Mouse (Mus musculus) intestine, embryonic 16.5 days (tissue): ENCODE measurements around the gene Mllt11. TPM values are rescaled to one million over a fixed set of nuclear protein-coding genes. Genes with fewer than 3 reads are reported as not detected.

Experiments
- ATAC-seq: fragments of 200-750 bp; cut with Nextera tagmentation; 2 replicates; pipeline ENCODE4 v1.8.0; 2017; ENCODE audit warnings: moderate TSS enrichment, moderate library complexity
- H3K27ac ChIP-seq: fragments of 300-500 bp; sonication (generic); 2 replicates; pipeline ENCODE4 v1.5.1; 2014; ENCODE audit warnings: mild to moderate bottlenecking, low read length
- H3K27me3 ChIP-seq: fragments of 300-500 bp; sonication (generic); replicated peaks from 2 replicates; pipeline ENCODE4 v1.6.1; 2014; ENCODE audit warnings: low read length, control low read depth, mixed read lengths; ENCODE audit not compliant: control insufficient read depth, insufficient read depth
- H3K36me3 ChIP-seq: fragments of 300-500 bp; sonication (generic); 2 replicates; pipeline ENCODE4 v1.6.1; 2014; ENCODE audit warnings: low read length, control low read depth; ENCODE audit not compliant: control insufficient read depth, insufficient read depth
- H3K4me1 ChIP-seq: fragments of 300-500 bp; sonication (generic); 2 replicates; pipeline ENCODE4 v1.6.1; 2014; ENCODE audit warnings: low read length, control low read depth, mixed read lengths; ENCODE audit not compliant: control insufficient read depth, insufficient read depth
- H3K4me2 ChIP-seq: fragments of 300-500 bp; sonication (generic); 2 replicates; pipeline ENCODE4 v1.6.1; 2014; ENCODE audit warnings: low read depth, low read length, control low read depth
- H3K4me3 ChIP-seq: fragments of 300-500 bp; sonication (generic); 2 replicates; pipeline ENCODE4 v1.5.1; 2014; ENCODE audit warnings: mild to moderate bottlenecking, low read length
- H3K9ac ChIP-seq: fragments of 300-500 bp; sonication (generic); 2 replicates; pipeline ENCODE4 v1.6.1; 2014; ENCODE audit warnings: low read depth, low read length
- H3K9me3 ChIP-seq: fragments of 300-500 bp; sonication (generic); 2 replicates; pipeline ENCODE4 v1.6.1; 2016; ENCODE audit warnings: low read length, control low read depth; ENCODE audit not compliant: control insufficient read depth
- WGBS: fragments of 180-500 bp; shearing (Covaris S2); extraction: QIAGEN DNeasy Blood & Tissue Kit; methylation state at CpG from one replicate; pipeline ENCODE4 v1.1.7; 2014; 5-methylcytosine and 5-hydroxymethylcytosine counted together
- polyA plus RNA-seq: library from polyadenylated mRNA; unstranded; fragments of >200 nt; fragmentation: Nextera tagmentation; extraction: Ambion mirVana; gene quantifications from 2 replicates; pipeline ENCODE4 v1.2.1, GENCODE M21; 2015

The Mllt11 gene
- polyA plus RNA-seq, 1 experiment from 2014 or later, result 15.0 TPM

GRCm38 (mm10) chr3:95270766-95271364 lies 38.9 kb upstream of the Mllt11 start:
- WGBS, result 84% methylated on average over 12 of the region's 12 CpGs
- Histone ChIP-seq H3K27ac (no peak overlapping the region), H3K36me3 (peaks cover 8% of the 10 kb centered on the region), H3K4me2 (no peak overlapping the region), H3K4me1 (no peaks in the 10 kb centered on the region), H3K4me3 (no peak overlapping the region), H3K9ac (no peak overlapping the region), H3K27me3 (no peaks in the 10 kb centered on the region), H3K9me3 (no peaks in the 10 kb centered on the region)
- ATAC-seq, result no peak

DNA sequence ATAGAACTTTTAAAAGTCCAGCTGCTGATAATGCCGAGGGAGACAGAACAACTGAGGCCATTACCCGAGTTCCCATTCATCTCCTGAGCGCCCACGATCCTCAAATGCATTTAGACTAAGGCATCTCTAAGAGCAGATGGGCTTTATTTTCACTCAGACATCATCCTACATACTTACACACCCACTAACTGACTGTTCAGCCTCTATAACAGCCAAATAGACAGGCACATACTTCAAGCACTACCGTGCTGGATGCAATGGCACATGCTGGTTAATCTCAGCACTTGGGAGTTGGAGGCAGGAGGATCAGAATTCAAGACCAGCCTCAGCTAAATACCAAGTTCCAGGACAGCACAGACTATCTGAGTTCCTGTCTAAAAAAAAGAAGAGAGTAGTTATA lies 37.8 kb upstream of the Mllt11 start:
- Histone ChIP-seq H3K9me3 (no peaks in the 10 kb centered on the region), H3K4me3 (no peak overlapping the region), H3K4me1 (no peaks in the 10 kb centered on the region), H3K27me3 (no peaks in the 10 kb centered on the region), H3K36me3 (peaks cover 8% of the 10 kb centered on the region), H3K4me2 (no peak overlapping the region), H3K9ac (no peak overlapping the region), H3K27ac (no peak overlapping the region)
- 89% methylated on average over 5 of the region's 5 CpGs for WGBS
- ATAC-seq, result no peak

GRCm38 (mm10) chr3:95267855-95268254 lies 35.9 kb upstream of the Mllt11 start:
- no peaks in the 10 kb centered on the region for H3K4me1 ChIP-seq
- H3K27me3 ChIP-seq, result no peaks in the 10 kb centered on the region
- no peak overlapping the region for H3K4me3 ChIP-seq
- no peak for ATAC-seq
- H3K9ac ChIP-seq, result no peak overlapping the region
- peaks cover 8% of the 10 kb centered on the region for H3K36me3 ChIP-seq
- H3K4me2 ChIP-seq, result no peak overlapping the region
- no peaks in the 10 kb centered on the region for H3K9me3 ChIP-seq
- H3K27ac ChIP-seq, result no peak overlapping the region

DNA sequence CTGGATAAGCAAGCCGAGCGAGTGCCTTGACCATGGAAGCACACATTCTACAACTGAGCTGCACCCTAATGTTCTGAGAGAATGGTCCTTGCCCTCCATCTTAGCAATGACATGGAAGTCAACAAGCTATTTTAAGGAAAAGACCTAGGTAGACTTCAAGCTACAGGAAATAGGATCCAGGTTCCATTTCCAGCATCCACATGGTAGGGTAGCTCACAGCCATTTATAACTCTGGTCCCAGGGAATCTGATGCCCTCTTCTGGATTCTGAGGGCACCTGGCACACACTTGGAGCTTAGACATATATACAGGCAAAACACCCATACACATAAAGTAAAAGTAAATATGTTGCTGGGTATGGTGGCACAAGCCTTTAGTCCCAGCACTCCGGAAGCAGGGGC lies 34.1 kb upstream of the Mllt11 start:
- no peaks in the 10 kb centered on the region for H3K27me3 ChIP-seq
- no peaks in the 10 kb centered on the region for H3K4me1 ChIP-seq
- ATAC-seq, result no peak
- no peak overlapping the region for H3K4me2 ChIP-seq
- H3K27ac ChIP-seq, result no peak overlapping the region
- H3K9me3 ChIP-seq, result no peaks in the 10 kb centered on the region
- WGBS, result 96% methylated on average over 3 of the region's 3 CpGs
- no peak overlapping the region for H3K9ac ChIP-seq
- peaks cover 12% of the 10 kb centered on the region for H3K36me3 ChIP-seq
- H3K4me3 ChIP-seq, result no peak overlapping the region

GRCm38 (mm10) chr3:95264724-95265123 lies 32.8 kb upstream of the Mllt11 start:
- ATAC-seq, result no peak
- Histone ChIP-seq H3K4me2 (no peak overlapping the region), H3K9ac (no peak overlapping the region), H3K27me3 (no peaks in the 10 kb centered on the region), H3K4me3 (no peak overlapping the region), H3K4me1 (no peaks in the 10 kb centered on the region), H3K27ac (no peak overlapping the region), H3K36me3 (peaks cover 14% of the 10 kb centered on the region), H3K9me3 (no peaks in the 10 kb centered on the region)
- WGBS, result 82% methylated on average over 1 of the region's 1 CpGs

- Histone ChIP-seq H3K27me3 (no peaks in the 10 kb centered on the region), H3K36me3 (peaks cover 14% of the 10 kb centered on the region), H3K4me3 (no peak overlapping the region), H3K9me3 (no peaks in the 10 kb centered on the region), H3K4me1 (no peaks in the 10 kb centered on the region), H3K9ac (no peak overlapping the region), H3K4me2 (no peak overlapping the region), H3K27ac (peak overlapping the region; percentile 28; the same call in 1 of the 2 replicates)
- 45% methylated on average over 11 of the region's 11 CpGs for WGBS
- ATAC-seq, result peak; percentile 89
These were observed 31.2 kb upstream of the Mllt11 start for GRCm38 (mm10) chr3:95263089-95263739.

- H3K4me3 ChIP-seq, result no peak overlapping the region
- no peak for ATAC-seq
These were observed 30.0 kb upstream of the Mllt11 start for GRCm38 (mm10) chr3:95261975-95262374.

GRCm38 (mm10) chr3:95256931-95257330 lies 25.0 kb upstream of the Mllt11 start:
- H3K36me3 ChIP-seq, result peaks cover 11% of the 10 kb centered on the region

More at GRCm38 (mm10) chr3:95261975-95262374, 30.0 kb upstream of the Mllt11 start:
- WGBS, result 97% methylated on average over 4 of the region's 4 CpGs
- no peaks in the 10 kb centered on the region for H3K27me3 ChIP-seq
- H3K9ac ChIP-seq, result no peak overlapping the region
- no peaks in the 10 kb centered on the region for H3K9me3 ChIP-seq
- H3K4me1 ChIP-seq, result no peaks in the 10 kb centered on the region
- H3K27ac ChIP-seq, result no peak overlapping the region
- H3K4me2 ChIP-seq, result no peak overlapping the region
- H3K36me3 ChIP-seq, result peaks cover 16% of the 10 kb centered on the region

DNA sequence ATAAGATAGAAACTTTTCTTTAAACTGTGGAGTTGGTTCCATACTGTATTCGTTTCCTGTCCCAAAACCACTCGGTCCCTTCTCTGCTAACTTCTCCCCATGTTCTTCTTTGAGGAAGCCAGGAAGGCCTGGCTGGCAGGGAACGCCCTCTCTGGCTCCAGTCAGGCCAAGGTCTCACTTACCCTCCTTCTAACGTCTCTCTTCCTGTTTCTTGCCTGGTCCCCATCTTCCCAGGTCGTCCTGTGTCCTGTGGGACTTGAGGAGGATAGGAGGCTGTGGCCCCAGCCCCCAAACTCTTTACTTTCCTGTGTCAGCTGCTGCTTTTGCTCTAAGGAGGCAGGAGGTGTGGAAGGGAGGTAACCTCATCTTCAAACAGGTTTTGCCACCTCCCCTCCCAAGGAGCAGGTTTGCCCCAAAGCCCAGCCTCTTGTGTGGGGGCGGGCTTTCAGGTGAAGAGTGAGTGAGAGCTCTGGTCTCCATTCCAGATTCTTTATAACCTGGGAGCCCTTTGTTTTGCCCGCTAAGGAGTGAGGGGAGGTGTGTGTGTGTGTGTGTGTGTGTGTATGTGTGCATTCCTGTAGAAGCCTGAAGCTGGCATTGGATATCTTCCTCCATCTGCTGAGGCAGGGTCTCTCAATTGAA lies 18.9 kb upstream of the Mllt11 start, which contains the start of gene Bnipl:
Gene Bnipl (minus strand): TSS at position 411 of the 642 bp plus-strand sequence.
- Histone ChIP-seq H3K9ac (no peak within 1 kb of the TSS), H3K4me1 (peaks cover 4% of the 10 kb centered on the region; the same call in 1 of the 2 replicates), H3K36me3 (no peaks in the 10 kb centered on the region; the same call in 1 of the 2 replicates), H3K9me3 (no peaks in the 10 kb centered on the region), H3K27me3 (no peaks in the 10 kb centered on the region), H3K4me3 (no peak within 1 kb of the TSS), H3K4me2 (no peak within 1 kb of the TSS), H3K27ac (no peak within 1 kb of the TSS)
- 47% methylated on average over 7 of the region's 7 CpGs for WGBS
- no peak for ATAC-seq

More at GRCm38 (mm10) chr3:95256931-95257330, 25.0 kb upstream of the Mllt11 start:
- Histone ChIP-seq H3K9ac (no peak overlapping the region), H3K9me3 (no peaks in the 10 kb centered on the region), H3K4me2 (no peak overlapping the region), H3K27me3 (no peaks in the 10 kb centered on the region), H3K4me1 (no peaks in the 10 kb centered on the region), H3K4me3 (no peak overlapping the region), H3K27ac (no peak overlapping the region)
- no peak for ATAC-seq
- WGBS, result 84% methylated on average over 5 of the region's 5 CpGs
